Mouse (Mus musculus) brown adipose tissue, adult 24 weeks (tissue): ENCODE data around the gene Arhgap22. TPM values are rescaled to one million over a fixed set of nuclear protein-coding genes. Genes with fewer than 3 reads are reported as not detected.

Experiments
- H3K27ac ChIP-seq: fragments of 200-500 bp; replicated peaks from 2 replicates; pipeline ENCODE4 v1.5.1; 2012; ENCODE audit warnings: low read depth, mild to moderate bottlenecking, low read length
- H3K4me1 ChIP-seq: fragments of 200-500 bp; 2 replicates; pipeline ENCODE4 v1.6.1; 2012; ENCODE audit warnings: low read length, mixed read lengths; ENCODE audit not compliant: control insufficient read depth, insufficient read depth, insufficient read length
- H3K4me3 ChIP-seq: fragments of 200-500 bp; 2 replicates; pipeline ENCODE4 v1.5.1; 2012; ENCODE audit warnings: low read depth, mild to moderate bottlenecking, low read length, moderate library complexity; ENCODE audit not compliant: insufficient read depth
- polyA plus RNA-seq: library from polyadenylated mRNA; stranded (reverse); fragments of >200 nt; gene quantifications from 2 replicates; pipeline ENCODE4 v1.2.4, GENCODE M21; 2012; ENCODE audit not compliant: missing spikeins, insufficient read depth, insufficient read length

Arhgap22 gene
- 0.95 and 2.2 TPM in 2 replicates for polyA plus RNA-seq

DNA sequence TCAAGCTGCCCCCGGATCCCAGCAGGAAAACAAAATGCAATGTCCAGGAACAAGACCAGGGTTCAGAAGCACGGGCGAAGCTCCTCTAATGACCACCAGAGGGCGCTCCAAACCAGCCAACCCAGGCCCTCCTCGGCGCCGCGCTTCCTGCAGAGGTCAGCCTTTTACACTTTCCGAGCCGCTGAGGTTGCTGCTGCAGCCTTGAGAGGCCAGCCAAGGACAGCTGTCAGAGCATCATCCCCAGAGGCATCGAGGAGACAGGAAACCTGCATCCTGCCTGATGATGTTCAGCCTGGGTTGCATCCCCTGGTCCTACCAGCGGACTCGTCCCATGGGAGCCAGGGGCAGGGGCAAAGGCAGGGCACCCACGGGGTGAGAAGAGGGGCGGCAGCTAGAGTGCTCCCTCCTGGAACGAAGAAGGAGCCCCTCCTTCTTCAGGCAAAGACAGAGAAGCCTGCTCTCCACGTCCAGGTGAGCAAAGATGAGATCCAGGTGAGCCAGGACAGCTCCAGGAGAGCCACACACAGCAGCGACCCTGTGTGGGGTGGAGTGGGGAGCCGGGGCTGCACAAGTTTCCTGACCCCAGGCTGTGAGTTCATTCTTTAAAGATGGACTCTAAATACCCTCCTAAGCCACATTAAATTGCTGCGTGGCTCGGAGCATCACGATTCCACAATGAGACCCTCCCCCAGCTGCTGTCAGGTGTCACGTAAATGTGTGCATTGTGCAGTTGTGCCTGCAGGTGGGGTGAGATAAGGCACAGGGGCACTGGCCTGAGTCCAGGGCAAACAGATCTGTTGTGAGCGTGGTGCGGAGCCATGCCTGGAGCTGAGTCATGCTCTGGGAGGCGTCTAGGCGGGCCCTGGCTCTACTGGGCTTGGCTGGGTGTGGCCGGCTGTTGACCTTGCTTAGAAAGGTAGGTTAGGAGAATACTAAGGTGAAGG, at the start of gene Arhgap22:
TSS of gene Arhgap22 (plus strand) at position 204 of the 944 bp plus-strand sequence.
- Histone ChIP-seq H3K27ac (no peak within 1 kb of the TSS), H3K4me3 (no peak within 1 kb of the TSS), H3K4me1 (no peaks in the 10 kb centered on the region)

DNA sequence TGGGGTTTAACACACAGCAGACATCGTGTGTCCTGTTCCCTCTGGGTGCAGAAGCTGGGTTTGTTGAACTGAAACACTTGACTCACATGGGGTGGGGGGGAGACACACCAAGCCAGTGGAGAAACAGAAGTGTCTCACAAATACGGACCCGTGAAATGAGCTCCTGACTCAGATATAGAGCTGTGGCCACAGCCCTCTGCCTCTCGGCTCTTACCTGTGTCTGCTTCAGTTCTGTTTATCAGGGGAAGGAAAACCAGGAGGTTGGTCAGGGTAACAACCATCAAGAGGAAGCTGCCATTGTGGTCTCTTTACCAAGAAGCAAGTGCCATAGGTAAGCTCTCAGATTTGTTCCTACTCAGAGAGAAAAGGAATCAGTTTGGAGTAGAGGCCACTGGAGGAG, 45.1 kb upstream of the Arhgap22 start:
- H3K4me1 ChIP-seq, result no peaks in the 10 kb centered on the region
- H3K4me3 ChIP-seq, result no peak overlapping the region
- H3K27ac ChIP-seq, result no peak overlapping the region

DNA sequence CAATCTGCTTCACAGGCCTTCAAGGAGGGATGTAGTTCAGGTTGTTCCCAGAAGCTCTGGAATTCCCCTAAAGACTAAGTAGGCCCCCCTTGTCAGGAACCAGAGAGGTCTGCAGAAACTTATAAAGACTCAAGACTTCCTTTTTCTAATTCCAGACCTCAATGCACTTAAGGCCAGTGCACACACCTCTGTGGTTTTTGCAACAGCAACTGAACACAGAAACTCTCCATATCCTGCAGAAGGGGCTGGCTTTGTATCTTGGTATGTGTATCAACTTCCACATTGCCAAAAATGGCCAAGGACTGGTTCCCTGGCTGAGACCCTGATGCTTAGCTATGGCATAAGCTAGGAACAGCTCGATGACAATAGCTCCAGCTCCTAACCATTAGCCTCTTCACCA, 41.9 kb upstream of the Arhgap22 start:
- Histone ChIP-seq H3K27ac (no peak overlapping the region), H3K4me3 (no peak overlapping the region), H3K4me1 (no peaks in the 10 kb centered on the region)

DNA sequence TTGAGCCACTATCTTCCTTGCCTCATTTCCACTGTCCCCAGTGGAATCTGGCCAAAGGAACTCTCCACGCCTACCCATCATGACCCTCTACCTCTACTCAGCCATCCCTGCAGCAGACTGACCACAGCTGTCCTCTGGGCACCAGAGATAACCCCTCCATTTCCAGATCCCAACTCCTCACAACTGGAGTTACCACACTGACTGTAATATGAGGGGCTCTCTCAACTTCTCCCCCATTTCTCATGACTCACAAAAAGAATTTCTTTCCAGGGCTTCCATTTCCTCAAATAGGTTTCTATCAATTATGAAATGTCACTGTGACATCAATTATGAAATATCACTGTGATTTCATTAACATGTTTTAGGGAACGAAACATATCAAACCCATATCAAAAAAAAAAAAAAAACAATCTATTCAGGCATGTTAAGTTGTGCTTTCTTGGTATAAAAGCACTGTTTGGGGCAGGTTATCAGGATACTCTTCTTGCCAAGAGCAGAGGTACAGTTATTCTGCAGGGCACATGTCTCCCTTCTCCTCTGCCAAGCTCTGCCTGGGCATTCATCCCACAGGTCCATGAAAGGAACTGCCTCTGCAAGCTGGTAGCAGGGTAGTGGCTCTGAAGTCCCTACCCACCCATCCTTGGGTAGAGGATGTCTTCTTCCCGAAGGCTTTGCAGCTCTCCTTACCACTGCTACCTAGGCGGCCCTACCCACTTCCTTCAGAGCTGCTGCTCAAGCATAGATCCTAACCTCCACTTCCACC, 38.6 kb upstream of the Arhgap22 start:
- Histone ChIP-seq H3K4me3 (no peak overlapping the region), H3K4me1 (no peaks in the 10 kb centered on the region), H3K27ac (no peak overlapping the region)

DNA sequence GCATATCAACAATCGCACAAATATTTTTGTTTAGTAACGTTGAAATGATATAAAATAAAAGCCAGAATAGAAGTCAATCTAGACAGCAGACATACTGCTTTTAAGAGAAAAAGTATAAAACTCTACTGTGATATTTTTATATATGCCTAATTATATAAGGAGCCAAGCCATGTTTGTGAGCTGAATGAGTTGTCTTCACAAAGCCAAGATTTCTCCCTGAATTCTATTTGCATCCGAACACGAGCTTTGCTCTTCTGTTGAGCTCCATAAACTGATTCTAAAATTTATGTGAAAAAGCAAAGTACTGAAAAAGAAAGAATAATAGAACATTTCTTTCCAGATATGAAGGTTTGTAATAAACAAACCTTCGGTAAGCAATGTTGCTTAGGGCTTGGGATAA, 33.7 kb upstream of the Arhgap22 start:
- H3K4me3 ChIP-seq, result no peak overlapping the region
- H3K27ac ChIP-seq, result no peak overlapping the region
- H3K4me1 ChIP-seq, result no peaks in the 10 kb centered on the region

DNA sequence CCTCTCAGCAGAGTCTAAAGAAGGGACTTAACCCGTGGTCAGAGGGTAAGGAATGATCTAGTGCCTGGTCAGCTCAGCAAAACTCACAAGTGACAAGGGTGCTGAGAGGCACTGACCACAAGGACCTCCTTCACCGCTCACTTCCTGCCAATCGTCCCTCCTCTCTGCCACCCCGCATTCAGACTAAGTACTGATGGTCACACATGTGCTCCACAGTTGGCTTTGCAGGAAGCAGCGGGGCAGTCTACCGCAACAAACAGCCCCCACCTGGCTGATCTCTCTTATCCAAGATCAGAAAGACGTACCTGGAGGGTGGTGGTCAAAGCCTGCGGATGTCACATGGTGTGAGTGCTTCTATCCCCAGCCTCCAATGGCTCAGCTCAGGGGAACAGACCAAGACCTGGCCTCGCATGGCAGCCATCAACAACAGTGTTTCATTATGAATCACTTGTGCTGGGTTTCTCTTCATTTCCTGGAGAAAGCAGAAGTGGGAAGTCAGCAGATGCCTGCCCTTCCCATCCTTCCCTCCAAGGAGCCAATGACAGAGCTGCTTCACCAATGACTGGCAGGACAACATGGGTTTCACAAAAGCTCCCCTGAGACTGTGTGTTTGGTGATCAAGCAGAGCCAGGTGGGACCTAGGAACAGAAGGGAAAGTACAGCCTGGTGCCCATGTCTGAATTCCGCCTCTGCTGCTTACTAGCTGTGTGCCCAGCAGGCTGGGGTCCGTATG, 28.6 kb upstream of the Arhgap22 start, which contains the start of gene Wdfy4:
TSS of gene Wdfy4 (minus strand) at position 441 of the 733 bp plus-strand sequence.
- H3K4me3 ChIP-seq, result peak within 1 kb of the TSS; percentile 47
- peak within 1 kb of the TSS; percentile 74 for H3K27ac ChIP-seq

DNA sequence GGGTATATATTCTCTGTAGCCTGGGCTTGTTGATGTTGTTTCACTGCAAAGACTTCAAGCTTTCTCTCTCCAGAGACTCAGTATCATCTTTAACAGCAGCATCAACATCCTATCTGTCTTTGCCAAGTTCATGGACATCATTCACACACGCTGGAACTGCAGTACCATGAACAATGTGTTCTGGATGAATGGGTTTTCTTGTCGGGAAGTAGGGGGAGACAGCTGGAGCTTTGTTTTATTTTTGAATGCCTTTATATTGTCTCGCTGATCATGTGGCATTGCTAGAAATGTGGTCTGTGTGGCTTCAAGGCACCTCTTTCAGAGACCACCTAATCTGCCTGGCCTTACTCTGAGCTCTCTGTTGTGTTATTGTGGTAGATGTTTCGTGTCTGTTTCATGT, 26.6 kb upstream of the Arhgap22 start:
- Histone ChIP-seq H3K4me1 (no peaks in the 10 kb centered on the region), H3K27ac (no peak overlapping the region), H3K4me3 (no peak overlapping the region)

More for the DNA sequence above, 28.6 kb upstream of the Arhgap22 start, which contains the start of gene Wdfy4:
- no peaks in the 10 kb centered on the region for H3K4me1 ChIP-seq

DNA sequence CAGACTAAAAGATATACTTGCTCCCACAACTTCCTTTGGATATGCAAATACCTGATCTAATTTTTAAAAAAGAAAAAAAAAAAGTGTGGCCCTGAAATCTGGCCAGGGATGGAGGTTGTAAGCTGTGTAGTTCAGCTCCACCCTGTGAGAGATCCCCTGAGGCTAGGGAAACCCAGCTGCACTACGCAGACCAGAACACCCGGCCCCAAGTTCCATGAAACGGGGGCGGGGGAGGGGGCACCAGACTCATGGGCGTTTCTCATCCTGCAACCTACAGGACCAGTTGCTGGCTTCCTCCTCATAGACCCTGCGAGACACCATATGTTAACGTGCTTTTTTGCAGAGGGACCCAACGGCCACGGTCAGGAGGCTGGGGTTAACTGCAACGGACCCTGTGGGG, 24.6 kb upstream of the Arhgap22 start:
- no peak overlapping the region for H3K4me3 ChIP-seq
- no peak overlapping the region for H3K27ac ChIP-seq
- H3K4me1 ChIP-seq, result no peaks in the 10 kb centered on the region

DNA sequence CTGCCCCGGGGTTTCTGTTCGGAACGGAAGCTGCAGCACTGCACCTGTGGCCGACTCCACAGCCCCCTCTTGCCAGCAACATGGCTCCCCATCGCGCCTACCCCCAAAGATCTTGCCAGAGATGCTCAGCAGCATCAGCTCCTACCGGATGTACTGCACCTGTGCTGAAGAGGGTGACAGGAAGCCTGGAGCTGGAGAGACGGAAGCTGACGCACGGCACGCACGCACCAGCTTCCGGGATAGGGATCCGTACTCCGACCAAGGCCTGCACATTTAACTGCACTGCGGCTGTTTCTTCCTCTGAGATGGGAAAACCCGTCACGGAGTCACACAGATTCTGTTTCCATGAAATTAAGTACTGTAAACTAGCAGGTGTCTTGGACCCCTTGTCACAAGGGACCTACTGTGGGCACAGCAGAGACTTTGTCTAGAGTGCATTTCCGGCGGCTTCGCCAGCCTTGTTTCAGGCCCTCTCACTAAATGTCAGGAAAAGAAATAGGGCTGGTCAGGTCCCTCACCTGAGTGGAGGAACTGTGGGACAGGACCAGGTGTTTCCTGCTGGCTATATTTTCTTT, 23.9 kb upstream of the Arhgap22 start:
- H3K4me3 ChIP-seq, result no peak overlapping the region
- no peaks in the 10 kb centered on the region for H3K4me1 ChIP-seq
- no peak overlapping the region for H3K27ac ChIP-seq

DNA sequence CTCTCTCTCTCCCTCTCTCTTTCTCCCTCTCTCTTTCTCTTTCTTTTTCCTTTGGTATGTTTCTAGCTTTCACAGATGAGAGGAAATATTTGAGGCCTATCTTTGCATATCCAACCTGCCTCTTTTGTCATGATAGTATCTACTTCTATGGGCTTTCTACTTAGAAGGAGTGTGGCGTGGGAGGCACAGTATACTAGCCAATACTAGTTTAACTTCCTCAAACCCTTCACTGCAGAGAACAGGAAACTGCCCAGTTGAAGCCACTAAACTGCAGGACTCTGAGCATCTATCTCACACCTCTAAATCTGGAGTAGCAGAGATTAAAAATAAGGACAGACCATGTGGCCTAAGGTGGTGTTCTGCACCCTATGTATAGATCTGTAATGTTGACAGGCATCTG, 23.2 kb upstream of the Arhgap22 start:
- H3K4me1 ChIP-seq, result no peaks in the 10 kb centered on the region
- H3K4me3 ChIP-seq, result no peak overlapping the region
- H3K27ac ChIP-seq, result no peak overlapping the region

DNA sequence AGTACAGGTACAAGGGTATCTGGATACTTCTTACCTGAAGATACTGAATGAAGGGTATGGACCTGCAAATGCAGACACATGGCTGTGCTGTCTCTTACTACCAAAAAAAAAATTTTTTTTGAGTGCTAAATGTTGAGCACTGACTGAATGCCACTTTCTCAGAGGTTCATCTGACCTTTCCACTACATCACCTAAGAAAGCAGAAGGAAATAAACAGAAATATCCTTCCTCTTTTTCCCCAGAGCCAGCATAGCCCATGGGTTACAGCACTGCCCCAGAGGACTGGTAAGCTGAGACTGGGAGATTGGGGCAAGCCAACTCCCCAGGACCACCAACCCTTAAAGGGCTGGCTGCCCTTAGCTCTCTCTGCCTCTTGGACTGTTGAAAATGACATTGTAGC, 20.1 kb upstream of the Arhgap22 start:
- H3K27ac ChIP-seq, result peak overlapping the region; percentile 74
- no peaks in the 10 kb centered on the region for H3K4me1 ChIP-seq

DNA sequence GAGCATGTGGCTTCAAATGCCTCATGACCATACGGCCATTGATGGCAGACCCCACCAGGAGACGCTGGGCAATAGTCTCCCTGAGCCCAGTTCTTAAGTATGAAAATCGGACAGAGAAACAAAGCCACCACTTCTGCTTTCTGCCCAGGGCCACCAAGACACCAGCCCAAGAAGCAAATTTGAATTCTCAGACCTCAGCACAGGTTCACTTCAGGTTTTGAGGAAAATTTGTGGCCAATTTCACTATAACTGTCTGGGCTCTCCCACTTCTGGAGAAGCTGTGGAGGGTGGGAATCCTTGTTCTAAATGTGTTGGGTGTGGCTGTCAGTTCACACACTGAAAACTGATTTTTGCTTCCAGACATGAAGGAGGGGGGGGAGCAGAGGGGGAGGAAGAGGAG, 19.6 kb upstream of the Arhgap22 start:
- Histone ChIP-seq H3K4me3 (no peak overlapping the region), H3K4me1 (no peaks in the 10 kb centered on the region), H3K27ac (peak overlapping the region; percentile 74)

More for the DNA sequence above, 20.1 kb upstream of the Arhgap22 start:
- H3K4me3 ChIP-seq, result no peak overlapping the region

DNA sequence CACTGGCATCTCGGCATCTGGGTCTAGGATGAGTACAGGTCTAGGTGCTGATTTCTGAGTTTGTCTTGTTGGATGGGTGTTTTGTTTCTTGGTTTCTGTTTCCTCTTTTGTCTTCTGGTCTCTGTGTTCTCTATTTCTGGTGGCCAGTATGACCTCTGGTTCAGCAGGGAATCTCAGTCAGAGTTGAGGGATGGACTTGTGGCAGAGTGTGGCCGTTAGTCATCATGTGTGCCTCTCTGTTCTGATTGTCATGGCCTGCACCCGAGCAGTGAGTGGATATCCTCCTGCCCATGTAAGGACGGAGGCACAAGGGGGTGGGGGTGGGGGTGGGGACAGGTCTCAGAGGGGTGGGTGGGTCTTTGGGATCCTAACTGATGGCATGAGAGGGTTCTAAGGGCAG, 11.7 kb upstream of the Arhgap22 start:
- Histone ChIP-seq H3K4me1 (no peaks in the 10 kb centered on the region), H3K4me3 (no peak overlapping the region), H3K27ac (no peak overlapping the region)

DNA sequence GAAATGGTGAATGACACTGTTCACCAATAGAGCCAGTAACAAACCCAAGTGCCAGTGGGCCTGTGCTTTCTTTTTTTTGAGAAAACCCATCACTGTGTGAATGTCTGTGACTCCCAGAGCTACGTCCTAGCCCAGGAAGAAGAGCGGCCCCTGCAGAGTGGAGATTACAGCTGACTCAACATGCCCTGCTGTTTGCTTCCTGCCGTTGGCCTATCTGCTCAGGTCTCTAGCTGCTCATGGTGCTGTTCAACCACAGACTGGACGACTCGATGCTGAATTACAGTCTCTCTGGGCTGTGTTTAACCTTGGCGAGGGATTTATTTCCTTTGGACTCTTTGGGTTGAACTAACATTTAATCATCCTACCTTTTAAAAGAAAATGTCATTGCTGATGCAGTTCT, 10.9 kb upstream of the Arhgap22 start:
- no peak overlapping the region for H3K27ac ChIP-seq
- H3K4me3 ChIP-seq, result no peak overlapping the region
- H3K4me1 ChIP-seq, result no peaks in the 10 kb centered on the region
